27 mouse cellular contexts compared by ENCODE assay signal in the genomic region with DNA sequence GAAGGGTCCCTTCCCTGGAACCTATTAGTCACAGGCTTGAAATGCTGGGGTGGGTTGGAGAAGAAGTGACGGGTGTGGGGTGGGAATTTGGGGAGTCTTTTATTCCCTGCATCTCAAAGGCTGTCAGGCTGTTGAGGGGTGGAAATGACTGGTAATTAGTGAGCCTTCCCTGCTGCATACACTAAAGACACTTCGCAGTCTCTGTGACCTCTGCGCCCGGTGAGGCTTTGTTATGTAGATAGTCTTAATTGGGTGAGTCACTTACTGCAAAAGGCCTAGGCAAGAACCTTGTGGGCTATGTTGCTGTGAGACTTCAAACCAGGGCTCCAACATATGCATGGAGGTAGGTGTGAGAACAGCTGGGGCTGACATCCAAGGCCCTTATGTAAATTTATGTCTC. TPM values are rescaled to one million over a fixed set of nuclear protein-coding genes. Genes with fewer than 3 reads are reported as not detected.
DNase-seq lines count a peak whose midpoint lies in the region; ATAC-seq and TF ChIP-seq lines count a peak whose summit lies in the region.
"Had no signal": no experiment of that assay in that cellular context is flagged by ENCODE, and none has a peak within 500 bp of the region (broad histone marks: within the 10 kb centered on the region; RNA-seq: fewer than 3 reads in every experiment).

No protein-coding gene starts in this region.

- peak; percentile 71 for ATAC-seq in forebrain, embryonic 16.5 days
- ATAC-seq in erythroid progenitor cell, adult 5-6 weeks (replicated peaks; ENCODE audit: low FRiP score, poor library complexity, severe bottlenecking): no peak
- ATAC-seq: midbrain, embryonic 15.5 days had no signal

- H3K36me3 ChIP-seq in ES-Bruce4 (ENCODE audit: control insufficient read depth, insufficient read depth, low read length, poor library complexity, severe bottlenecking): no peaks in the 10 kb centered on the region
- no peaks in the 10 kb centered on the region for H3K36me3 ChIP-seq in forebrain, embryonic 10.5 days (replicated peaks)
- H3K36me3 ChIP-seq in forebrain, embryonic 16.5 days (ENCODE audit: control insufficient read depth, insufficient read depth): no peaks in the 10 kb centered on the region
- H3K36me3 ChIP-seq: heart, embryonic 15.5 days; limb, embryonic 10.5 days; liver, embryonic 15.5 days; lung, embryonic 15.5 days; midbrain, embryonic 15.5 days had no signal

- no peaks in the 10 kb centered on the region for H3K9me3 ChIP-seq in ES-Bruce4 (replicated peaks; ENCODE audit: control insufficient read depth, insufficient read depth, low read length, poor library complexity, severe bottlenecking)
- no peaks in the 10 kb centered on the region for H3K9me3 ChIP-seq in forebrain, embryonic 10.5 days
- H3K9me3 ChIP-seq in forebrain, embryonic 16.5 days (ENCODE audit: control insufficient read depth, low read length): no peaks in the 10 kb centered on the region
- H3K9me3 ChIP-seq: heart, embryonic 15.5 days; limb, embryonic 10.5 days; liver, embryonic 15.5 days; lung, embryonic 15.5 days; megakaryocyte, embryonic 14.5 days; midbrain, embryonic 15.5 days had no signal

- H3K4me3 ChIP-seq in ES-Bruce4 (ENCODE audit: low read depth, low read length): no peak overlapping the region
- no peak overlapping the region for H3K4me3 ChIP-seq in forebrain, embryonic 10.5 days
- H3K4me3 ChIP-seq in forebrain, embryonic 16.5 days (replicated peaks; ENCODE audit: low read length): no peak overlapping the region
- H3K4me3 ChIP-seq: heart, embryonic 15.5 days; limb, embryonic 10.5 days; liver, embryonic 15.5 days; lung, embryonic 15.5 days; megakaryocyte, embryonic 14.5 days; midbrain, embryonic 15.5 days had no signal

- no peaks in the 10 kb centered on the region for H3K4me1 ChIP-seq in ES-Bruce4 (ENCODE audit: control insufficient read depth, insufficient read depth, low read length)
- peaks cover 9% of the 10 kb centered on the region for H3K4me1 ChIP-seq in forebrain, embryonic 10.5 days
- H3K4me1 ChIP-seq in forebrain, embryonic 16.5 days (replicated peaks; ENCODE audit: control insufficient read depth, insufficient read depth, low read length): 0 out of 2 replicates have a peak, but pooled peaks cover 5% of the 10 kb centered on the region
- H3K4me1 ChIP-seq: heart, embryonic 15.5 days; limb, embryonic 10.5 days; liver, embryonic 15.5 days; midbrain, embryonic 15.5 days had no signal

- peak; percentile 83 for DNase-seq in ES-CJ7 (ENCODE audit: low read depth, low spot score)
- DNase-seq in forebrain, embryonic 10.5 days (ENCODE audit: extremely low spot score, low spot score): peak; percentile 21
- DNase-seq in ovary, postnatal 10 days (ENCODE audit: low spot score): no peak
- no peak for DNase-seq in right cerebral cortex, adult 18-20 months
- DNase-seq: adrenal gland, adult 2 months; cerebellum, adult 2 months; cerebellum, postnatal 36 days; gastrocnemius, postnatal 36 days; heart, postnatal 36 days; kidney, adult 2 months; kidney, postnatal 10 days; liver; lung, postnatal 36 days; thymus, adult 18-20 months; thymus, postnatal 4 days had no signal

- H3K27ac ChIP-seq in ES-Bruce4 (ENCODE audit: insufficient read depth, low read length): no peak overlapping the region
- H3K27ac ChIP-seq in forebrain, embryonic 10.5 days: no peak overlapping the region
- H3K27ac ChIP-seq in forebrain, embryonic 16.5 days (ENCODE audit: low read length): no peak overlapping the region
- H3K27ac ChIP-seq: heart, embryonic 15.5 days; hindbrain, embryonic 14.5 days; limb, embryonic 10.5 days; liver, embryonic 15.5 days; lung, embryonic 15.5 days; midbrain, embryonic 15.5 days had no signal

- TF ChIP-seq POLR2A in ES-Bruce4 (IDR thresholded peaks at IDR 0.05; ENCODE audit: insufficient read depth, low read length): no peak

- TF ChIP-seq CTCF in ES-Bruce4 (IDR thresholded peaks at IDR 0.05; ENCODE audit: low read depth, low read length): no peak

- no peak overlapping the region for H3K9ac ChIP-seq in ES-Bruce4 (ENCODE audit: low read depth, poor library complexity, severe bottlenecking)
- no peak overlapping the region for H3K9ac ChIP-seq in forebrain, embryonic 16.5 days (replicated peaks; ENCODE audit: low read depth, low read length)
- H3K9ac ChIP-seq: heart, embryonic 15.5 days; hindbrain, embryonic 14.5 days; liver, embryonic 15.5 days; lung, embryonic 15.5 days; midbrain, embryonic 15.5 days had no signal

- 21% methylated on average over 4 of the region's 4 CpGs for WGBS in forebrain, embryonic 10.5 days
- 12% methylated on average over 4 of the region's 4 CpGs for WGBS in forebrain, embryonic 16.5 days

- TF ChIP-seq EP300 in ES-Bruce4 (IDR thresholded peaks at IDR 0.05; ENCODE audit: insufficient read depth, low read depth, low read length): 0 out of 2 replicates have a peak, but pooled peaks have one; percentile 18

- peaks cover 3% of the 10 kb centered on the region for H3K27me3 ChIP-seq in ES-Bruce4 (ENCODE audit: control insufficient read depth, insufficient read depth, low read length, poor library complexity, severe bottlenecking)
- peaks cover 59% of the 10 kb centered on the region for H3K27me3 ChIP-seq in forebrain, embryonic 10.5 days (ENCODE audit: poor library complexity, severe bottlenecking)
- H3K27me3 ChIP-seq in forebrain, embryonic 16.5 days (replicated peaks; ENCODE audit: control insufficient read depth, insufficient read depth, low read length): peaks cover 12% of the 10 kb centered on the region
- H3K27me3 ChIP-seq: heart, embryonic 15.5 days; liver, embryonic 15.5 days; lung, embryonic 15.5 days; midbrain, embryonic 15.5 days had no signal

- no peak overlapping the region for H3K4me2 ChIP-seq in forebrain, embryonic 16.5 days (ENCODE audit: low read length)
- H3K4me2 ChIP-seq: heart, embryonic 15.5 days; hindbrain, embryonic 14.5 days; liver, embryonic 15.5 days; lung, embryonic 15.5 days; midbrain, embryonic 15.5 days had no signal

RNA-seq across cellular contexts. Expression of a gene that starts 14.6 kb away (rescaled TPM):
- polyA plus RNA-seq in ES-Bruce4 (2011; ENCODE audit: insufficient read depth, insufficient read length, low read depth, missing spikeins): not detected in 2 replicates
- 0.20 and 0.41 TPM in 2 replicates for polyA plus RNA-seq in forebrain, embryonic 10.5 days (2016; fragmentation: Nextera tagmentation; extraction: Ambion mirVana)
- 0.30 TPM in 1 of 2 replicates, not detected in the other for polyA plus RNA-seq in forebrain, embryonic 16.5 days (2015; fragmentation: Nextera tagmentation; extraction: Ambion mirVana)
- 12.2 TPM in 1 of 2 replicates, not detected in the other for total RNA-seq in erythroid progenitor cell, adult 5-6 weeks (2015; ENCODE audit: low replicate concordance)
- not detected in 2 replicates for total RNA-seq in erythroid progenitor cell, adult 5-6 weeks (2017; ENCODE audit: low replicate concordance)
- polyA plus RNA-seq: C2C12; small intestine, adult 2 months had no signal

RNA-seq across cellular contexts. Expression of a gene that starts 15.5 kb away (rescaled TPM):
- 0.37 and 0.68 TPM in 2 replicates for polyA plus RNA-seq in ES-Bruce4 (2011; ENCODE audit: insufficient read depth, insufficient read length, low read depth, missing spikeins)
- polyA plus RNA-seq in forebrain, embryonic 10.5 days (2016; fragmentation: Nextera tagmentation; extraction: Ambion mirVana): 7.6 and 8.6 TPM in 2 replicates
- 5.4 and 5.5 TPM in 2 replicates for polyA plus RNA-seq in forebrain, embryonic 16.5 days (2015; fragmentation: Nextera tagmentation; extraction: Ambion mirVana)
- not detected in 2 replicates for total RNA-seq in erythroid progenitor cell, adult 5-6 weeks (2015; ENCODE audit: low replicate concordance)
- not detected in 2 replicates for total RNA-seq in erythroid progenitor cell, adult 5-6 weeks (2017; ENCODE audit: low replicate concordance)

Comparison
In these comparisons a context has a peak if more than half of its experiments do, and no peak if none do; other contexts are left out.
1. DNase-seq: peak in ES-CJ7 (single experiment) and forebrain, embryonic 10.5 days (single experiment); none in ovary, postnatal 10 days (single experiment) and right cerebral cortex, adult 18-20 months (single experiment).